Mouse (Mus musculus): ENCODE measurements at regions not wholly inside any gene's neighbourhood (a gene's known extent, or its start where the extent isn't known, plus 50 kb on each side); places are given as distances from the start of the nearest gene placed in this dataset.

DNA sequence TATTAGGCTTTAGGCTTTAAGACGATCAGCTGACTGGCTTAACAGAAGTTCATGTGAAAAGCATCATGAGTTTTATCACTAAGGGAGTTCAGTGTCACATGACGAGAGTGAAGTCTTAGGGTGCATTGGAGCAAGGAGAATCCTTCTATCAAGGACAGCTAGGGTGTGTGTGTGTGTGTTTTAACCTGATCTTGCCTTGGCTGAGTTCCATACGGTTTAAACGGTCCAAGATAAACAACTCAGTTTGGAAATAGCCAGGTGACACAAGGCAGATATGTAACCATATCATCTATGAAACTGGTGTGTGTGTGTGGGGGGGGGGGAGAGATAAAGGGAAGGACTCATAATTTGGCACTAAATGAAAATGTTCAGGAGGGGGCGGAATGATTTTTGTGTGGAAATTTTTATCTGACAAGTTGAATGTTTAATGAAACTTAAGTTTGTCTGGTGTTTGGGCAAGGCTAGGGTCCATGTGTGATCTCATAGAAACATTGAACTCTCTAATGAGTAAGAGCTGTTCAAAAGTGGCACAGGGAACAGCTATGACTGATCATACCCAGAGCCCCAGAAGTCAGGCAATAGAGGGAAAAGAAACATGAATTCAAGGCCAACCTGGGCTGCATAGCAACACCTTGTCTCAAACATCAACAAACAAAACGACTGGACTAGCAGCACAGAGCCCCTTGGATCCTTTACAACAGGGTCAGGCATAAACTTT is 132.2 kb upstream of the Map3k1 start:
- DNase-seq (ENCODE audit: low read depth), result peak; percentile 88

DNA sequence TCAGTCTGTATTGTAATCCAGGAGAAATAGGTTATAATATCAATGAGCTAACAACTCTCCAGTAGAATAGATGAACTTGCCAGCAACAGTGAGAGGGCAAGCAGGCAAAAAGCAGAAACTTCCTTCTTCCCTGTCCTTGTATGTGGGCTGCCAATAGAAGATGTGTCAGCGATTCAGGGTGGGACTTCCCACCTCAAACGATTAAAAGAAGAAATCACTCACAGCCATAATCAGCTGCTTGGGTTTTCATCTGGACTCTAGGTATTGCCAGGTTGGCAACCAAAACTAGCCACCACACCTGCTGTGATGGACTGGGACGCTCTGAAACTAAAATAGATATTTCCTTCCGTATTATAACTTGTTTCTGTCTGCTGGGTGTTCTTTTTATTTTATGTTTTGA is 133.2 kb upstream of the Map3k1 start:
- DNase-seq (ENCODE audit: low read depth), result no peak

DNA sequence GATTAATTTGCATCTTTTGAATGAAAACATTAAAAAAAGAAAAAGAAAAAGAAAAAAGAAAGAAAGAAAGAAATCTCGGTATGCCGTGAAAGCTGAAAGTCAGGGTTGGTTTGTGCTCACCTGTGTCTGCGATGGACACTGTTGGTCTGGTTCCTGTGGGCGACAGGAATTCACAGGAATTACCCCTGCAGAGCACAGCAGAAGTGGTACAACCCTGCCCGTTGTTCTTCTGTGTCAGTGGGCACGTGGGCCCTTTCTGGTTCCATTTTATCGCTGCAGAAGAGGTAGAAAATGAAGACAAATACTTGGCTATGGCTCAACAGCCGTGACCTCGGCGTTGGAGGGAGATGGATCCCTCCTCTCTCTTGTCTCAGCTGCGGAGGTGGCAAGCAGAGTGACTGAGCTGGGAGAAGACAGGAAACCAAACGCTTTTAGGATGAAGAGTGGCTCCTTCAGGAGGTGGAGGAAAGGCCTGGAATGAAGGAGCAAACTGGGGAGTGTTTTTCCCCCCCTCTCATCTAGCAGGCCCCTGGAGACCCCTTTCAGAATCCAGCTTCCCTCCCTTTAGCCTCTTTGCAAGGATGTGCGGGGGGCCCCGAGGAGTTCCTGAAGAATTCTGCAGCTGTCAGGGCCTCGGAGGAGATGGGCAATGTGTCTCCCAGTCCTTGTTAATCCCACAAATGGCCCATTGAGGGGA is 134.7 kb upstream of the Map3k1 start:
- DNase-seq (ENCODE audit: low read depth), result no peak

DNA sequence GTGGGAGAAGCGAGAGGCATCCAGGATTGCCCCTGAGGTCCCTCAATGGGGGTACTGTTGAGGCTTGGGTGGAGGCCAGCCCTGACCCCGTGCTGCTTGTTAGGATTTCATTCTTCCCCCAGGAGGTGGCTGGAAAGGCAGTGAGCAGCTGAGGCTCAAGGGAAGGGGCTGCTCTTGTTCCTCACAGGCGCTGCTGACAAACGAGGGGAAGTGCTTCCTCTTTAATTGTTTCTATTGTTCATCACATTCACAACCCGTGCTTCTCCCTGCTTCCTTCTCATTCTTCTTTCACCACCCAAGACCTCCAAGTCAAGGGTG is 135.3 kb upstream of the Map3k1 start:
- no peak for DNase-seq (ENCODE audit: low read depth)

DNA sequence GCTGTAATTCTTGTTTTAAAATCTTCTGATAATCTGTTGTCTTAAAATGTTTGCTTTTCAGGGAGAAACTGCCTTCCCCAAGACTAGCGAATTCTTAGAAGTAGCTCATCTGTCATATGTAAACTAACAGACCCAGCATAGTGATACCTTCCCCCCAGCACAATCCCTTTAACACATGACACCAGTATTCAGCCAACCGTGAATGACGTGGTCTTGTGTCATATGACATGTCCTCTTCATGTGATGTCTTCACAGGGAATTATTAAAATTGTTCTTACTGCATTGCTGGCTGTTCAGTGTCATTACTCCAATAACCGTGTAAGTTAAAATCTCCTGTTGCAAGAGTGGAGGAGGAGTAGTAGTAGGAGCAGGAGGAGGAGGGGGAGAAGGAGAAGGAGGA is 137.5 kb upstream of the Map3k1 start:
- DNase-seq (ENCODE audit: low read depth), result no peak

DNA sequence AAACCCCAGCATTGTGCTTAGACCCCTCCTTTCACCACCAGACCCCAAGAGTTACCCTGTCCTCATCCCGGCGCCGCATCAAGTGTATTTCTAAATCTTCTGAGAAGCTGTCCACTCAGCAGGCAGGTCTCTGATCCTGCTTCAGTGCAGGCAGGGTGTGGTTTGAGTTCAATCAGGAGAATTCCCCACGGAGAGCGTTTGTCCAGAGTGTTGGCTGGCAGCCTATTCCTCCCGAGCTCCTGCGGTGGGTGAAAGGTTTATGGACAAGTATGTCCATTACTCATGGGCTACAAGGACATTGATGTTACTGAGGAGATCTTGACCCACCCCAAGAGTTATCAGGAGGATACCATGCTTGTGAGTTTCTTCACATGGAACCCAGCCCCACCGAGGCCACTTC is 138.0 kb upstream of the Map3k1 start:
- no peak for DNase-seq (ENCODE audit: low read depth)

DNA sequence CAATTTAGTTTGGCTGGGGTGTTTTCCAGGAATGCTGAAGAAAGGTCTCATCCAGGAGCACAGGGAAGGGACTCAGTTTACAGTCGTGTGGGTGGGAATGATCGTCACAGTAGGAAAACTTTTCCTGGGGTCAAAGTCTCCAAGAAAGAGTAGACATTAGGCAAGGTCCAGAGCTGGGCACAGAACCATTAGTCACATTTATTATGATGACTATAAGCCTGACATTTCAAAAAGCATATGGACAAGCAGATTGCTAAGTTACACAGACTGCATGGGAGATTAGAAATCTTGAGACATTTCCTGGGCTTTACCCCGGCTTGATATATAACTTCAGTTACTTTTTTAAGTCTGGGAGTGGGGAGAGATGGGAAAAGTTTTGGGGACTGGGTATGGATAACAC is 139.6 kb upstream of the Map3k1 start:
- DNase-seq (ENCODE audit: low read depth), result no peak

DNA sequence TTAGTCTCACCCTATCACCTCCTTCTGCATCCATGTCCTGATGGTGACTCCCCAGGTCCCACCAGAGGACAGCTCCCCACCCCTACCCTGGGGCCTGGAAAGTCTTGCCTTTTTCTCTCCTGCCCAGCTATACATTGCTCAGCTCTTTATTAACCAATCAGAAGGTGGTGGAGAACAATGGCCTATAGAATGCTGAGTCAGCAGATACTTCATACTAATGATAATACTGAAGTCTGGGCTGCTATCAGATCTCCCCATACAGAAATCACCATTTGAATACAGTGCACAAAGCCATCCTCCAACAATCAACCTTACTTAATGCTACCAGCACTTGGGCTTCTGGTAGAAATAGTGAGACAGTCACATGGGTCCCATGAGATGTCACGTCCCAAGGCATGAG is 141.2 kb upstream of the Map3k1 start:
- no peak for DNase-seq (ENCODE audit: low read depth)

DNA sequence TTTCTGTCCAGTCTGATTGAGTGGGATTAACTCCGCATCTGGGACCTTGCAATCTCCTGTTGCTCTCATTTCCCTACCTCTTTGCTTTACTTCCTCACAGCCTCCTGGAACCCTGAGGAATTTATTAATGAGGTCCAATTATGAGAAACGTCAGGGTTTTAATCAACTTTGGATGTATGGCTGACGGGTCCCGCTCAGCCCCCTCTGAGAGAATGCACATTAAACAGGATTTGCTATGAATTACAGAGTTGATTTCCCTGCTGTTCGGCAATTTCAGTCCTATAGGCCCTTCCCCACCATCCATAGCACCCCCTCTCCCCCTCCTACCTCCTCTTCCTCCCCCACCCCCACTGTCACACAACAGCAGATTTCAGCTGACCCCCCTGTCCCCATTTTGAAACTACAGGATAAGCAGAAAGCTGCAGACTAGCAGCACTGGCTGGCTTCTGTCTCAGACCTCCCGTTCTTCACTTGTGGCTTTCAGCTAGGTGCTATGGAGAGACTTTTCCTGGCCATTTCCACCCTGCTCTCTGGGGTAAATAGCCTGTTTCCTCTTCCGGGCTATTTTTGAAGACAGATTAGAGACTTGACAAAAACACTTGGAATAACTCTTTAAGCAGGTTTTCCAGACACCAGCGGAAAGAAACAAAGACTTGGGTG is 145.2 kb upstream of the Map3k1 start:
- DNase-seq (ENCODE audit: low read depth), result no peak

DNA sequence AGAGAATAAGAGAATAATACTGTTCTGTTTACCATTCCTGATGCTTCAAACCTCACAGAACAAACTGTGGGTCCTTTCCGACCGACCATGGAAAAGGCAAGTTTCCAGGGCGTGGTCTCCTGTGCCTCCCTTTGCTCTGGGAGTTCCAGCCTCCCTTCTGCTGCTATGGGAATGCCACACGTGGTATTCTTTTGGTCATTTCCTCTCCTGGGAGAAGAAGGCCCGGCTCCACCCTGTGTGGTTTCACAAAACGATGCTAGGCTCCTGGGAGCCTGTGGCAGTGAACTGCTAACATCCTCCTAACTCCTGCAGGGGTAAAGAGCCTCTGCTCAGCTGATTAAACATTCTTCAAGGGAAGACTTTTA is 145.7 kb upstream of the Map3k1 start:
- no peak for DNase-seq (ENCODE audit: low read depth)

DNA sequence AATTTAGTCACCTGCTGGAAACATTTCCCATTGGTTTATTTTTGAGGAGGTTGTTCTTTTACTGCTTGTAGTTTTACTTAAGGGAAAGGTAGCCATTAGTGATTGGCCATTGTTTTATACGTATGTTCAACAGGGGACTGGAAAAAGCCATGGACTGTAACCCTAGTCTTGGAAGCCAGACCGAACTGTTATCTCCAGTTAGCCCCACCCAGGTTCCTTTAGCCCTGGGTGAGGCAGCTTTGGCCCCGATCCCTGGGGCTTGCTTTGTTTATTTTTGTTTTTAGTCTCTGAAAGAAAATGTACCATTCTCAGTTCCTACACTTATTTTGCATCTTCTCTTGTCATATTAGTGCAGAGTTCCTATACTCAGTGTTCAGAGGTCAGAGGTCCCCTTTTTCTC is 148.3 kb upstream of the Map3k1 start:
- no peak for DNase-seq (ENCODE audit: low read depth)

DNA sequence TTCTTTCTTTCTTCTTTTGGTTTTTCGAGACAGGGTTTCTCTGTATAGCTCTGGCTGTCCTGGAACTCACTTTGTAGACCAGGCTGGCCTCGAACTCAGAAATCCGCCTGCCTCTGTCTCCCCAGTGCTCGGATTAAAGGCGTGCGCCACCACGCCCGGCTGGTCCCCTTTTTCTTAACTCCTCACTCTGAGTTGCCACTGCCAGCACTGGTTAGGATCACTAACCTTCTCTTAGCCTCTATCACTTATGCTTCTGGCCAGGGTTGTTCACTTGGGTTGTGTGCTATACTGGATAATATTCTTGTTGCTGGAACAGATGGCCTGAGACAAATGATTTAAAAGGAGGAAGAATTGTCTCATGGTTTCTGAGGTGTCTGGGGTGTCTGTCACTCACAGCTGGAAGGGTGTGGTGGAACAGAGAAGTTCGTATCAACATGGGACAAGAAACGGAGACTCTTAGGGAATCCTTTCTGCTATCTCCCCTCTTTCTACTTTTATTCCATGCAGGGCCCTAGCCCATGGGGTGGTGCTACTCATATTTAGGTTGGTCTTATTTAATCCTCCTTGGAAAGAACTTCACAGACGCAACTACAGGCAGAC is 149.0 kb upstream of the Map3k1 start:
- DNase-seq (ENCODE audit: low read depth), result no peak

DNA sequence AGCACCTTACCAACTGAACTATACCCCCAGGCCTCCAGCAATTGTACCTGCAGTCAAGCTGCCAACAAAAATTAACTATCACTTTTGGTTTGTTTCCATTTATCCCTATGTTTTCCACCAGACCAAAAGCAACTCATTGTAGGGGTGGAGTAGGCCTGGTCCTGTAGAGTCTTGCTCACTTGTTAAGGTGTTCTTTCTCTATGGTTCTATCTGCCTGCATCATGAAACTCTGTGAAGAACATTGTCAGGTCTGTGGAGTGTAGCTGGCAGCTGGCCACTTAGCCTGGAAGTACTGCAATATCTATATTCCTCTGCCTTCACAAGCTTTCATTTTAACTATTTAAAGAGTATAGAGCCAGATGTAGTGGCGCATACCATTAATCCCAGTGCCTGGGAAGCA is 149.6 kb upstream of the Map3k1 start:
- DNase-seq (ENCODE audit: low read depth), result no peak

DNA sequence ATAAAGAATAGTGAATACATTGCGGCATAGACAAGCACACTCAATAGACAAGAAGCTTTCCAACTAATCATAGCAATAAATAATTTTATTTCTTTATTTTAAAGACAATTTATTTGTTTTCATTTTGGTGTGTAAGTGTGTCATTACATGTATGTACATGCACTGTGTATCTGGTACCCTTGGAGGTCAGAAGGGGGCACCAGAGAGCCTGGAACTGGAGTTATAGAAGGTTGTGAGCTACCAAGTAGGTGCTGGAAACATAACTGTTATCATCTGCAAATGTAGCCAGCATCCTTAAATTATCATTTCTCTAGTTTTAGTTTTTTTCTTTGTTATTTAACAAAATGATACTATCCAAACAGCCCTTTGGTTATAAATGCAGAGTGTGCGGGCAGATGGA is 151.2 kb upstream of the Map3k1 start:
- no peak for DNase-seq (ENCODE audit: low read depth)

DNA sequence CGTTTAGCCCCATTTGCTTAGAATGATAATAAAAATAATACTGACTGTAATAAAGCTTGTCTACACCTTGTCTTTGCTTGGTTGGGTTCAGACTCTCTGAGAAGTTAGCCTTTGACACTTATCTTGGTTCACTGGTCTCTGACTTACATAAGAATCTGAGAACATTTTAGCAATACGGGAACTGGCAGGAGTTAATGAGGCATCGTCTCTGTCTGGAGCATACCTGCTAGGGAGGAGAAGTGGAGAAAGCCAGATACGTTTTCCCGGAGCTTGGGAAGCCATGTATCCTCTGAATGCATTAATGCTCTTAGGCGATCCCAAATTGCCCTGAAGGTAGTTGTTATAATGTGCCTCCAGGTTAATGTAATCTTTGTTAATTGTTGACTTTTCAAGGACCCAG is 152.6 kb upstream of the Map3k1 start:
- no peak for DNase-seq (ENCODE audit: low read depth)

DNA sequence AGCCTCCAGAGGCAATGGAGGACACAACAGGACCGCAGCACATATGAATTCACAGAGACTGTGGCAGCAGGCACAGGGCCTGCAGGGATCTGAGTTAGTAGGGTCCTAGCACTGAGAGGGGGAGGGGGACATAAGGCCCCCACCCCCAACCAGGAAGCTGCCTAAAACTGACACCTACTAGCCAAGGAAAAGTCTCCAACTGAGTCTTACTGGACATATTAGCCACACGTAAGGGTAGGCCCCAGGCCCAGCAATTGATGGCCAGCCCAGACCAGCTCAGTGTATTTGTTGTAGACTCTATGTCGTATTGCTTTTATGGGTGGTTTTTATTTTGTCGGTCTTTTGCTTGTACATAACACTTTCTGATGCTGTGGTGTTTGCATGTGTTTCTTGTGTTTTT is 153.4 kb upstream of the Map3k1 start:
- no peak for DNase-seq (ENCODE audit: low read depth)

DNA sequence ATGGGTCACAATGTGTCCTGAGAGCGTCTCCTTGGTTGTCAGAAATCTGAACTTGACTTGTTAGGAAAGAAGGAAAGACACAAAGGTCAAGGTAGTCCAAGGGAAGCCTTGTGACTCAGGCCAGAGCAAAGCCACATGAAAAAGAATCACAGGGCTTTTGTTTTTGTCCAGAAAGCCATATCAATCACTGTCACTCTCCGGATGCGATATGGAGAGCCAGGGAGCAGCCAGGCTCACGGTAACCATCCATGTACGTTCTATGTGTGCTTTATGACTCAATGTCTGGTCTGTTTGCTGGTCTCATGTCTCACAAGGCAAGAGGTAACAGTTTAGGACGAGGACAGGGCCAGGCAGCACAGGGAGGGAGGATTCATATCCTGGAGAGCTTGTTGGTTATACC is 157.3 kb upstream of the Map3k1 start:
- DNase-seq (ENCODE audit: low read depth), result no peak

DNA sequence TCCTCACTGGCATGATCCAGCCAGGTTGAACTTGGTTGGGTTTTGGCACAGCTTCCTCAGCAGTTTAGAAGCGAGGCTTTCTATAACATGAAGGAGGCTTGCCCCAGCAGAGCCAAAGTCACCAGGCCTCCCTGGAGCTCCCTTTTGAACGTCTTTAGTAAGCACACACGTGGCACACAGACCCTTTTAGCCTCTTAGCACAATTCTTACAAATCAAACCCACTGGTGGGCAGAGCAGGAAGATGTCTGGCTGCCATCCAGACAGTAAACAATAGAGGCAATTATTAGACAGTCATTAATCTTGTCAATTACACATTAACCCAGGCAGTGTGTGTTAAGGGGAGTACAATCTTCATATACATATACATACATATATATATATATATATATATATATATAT is 157.8 kb upstream of the Map3k1 start:
- DNase-seq (ENCODE audit: low read depth), result no peak

DNA sequence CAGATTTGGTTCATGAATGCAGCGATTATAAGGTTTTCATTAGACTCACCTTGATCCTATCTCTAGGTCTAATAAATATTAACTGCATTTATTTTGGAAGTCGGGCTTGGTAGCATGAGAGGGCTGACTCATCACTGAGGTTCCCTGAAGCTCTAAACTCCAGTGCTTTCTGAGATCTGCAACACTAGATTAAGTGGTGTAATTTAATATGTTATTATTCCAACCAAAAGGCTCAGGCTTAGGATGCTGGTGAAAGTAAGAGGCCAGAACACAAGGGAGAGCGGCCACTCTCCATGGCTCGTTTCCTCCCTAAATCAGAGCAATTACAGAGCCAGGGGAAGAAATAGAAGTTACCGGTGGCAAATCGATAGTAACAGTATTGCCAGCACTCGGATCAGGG is 159.4 kb upstream of the Map3k1 start:
- no peak for DNase-seq (ENCODE audit: low read depth)

DNA sequence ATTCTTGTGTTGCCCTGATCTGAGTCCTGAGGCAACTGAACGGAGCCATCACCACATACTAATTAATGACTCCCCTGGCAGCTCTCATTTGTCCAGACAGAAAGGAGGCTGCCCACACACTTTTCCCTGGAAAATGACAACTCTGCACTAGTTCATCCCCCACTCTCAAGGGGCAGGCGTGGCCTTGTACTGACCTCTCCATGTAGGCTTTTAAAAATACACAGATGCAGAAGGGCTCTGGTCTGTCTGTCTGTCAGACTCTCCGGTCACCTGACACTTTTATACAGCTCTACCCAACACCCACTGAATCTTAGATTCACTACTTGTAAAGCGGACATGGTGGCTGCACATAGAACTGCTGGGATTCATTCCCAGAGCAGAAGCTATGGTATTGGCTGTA is 165.5 kb upstream of the Map3k1 start:
- DNase-seq (ENCODE audit: low read depth), result no peak

DNA sequence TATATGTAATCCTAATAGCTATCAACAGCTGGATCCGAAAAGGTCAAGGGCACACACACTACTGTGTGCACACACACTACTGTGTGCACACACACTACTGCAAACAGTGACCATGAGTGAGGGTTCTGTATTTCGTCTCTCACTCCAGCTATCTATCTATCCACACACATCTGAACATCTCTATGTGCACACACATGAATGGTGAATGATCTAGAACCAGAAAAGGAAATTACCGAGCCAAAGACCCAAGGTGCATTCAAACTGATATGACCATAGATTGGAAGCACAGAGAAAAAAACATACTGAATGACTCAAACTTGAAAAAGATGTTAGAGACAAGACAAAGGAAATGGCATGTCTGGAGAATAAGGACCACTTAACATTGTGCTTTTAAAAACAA is 166.8 kb upstream of the Map3k1 start:
- DNase-seq (ENCODE audit: low read depth), result no peak

DNA sequence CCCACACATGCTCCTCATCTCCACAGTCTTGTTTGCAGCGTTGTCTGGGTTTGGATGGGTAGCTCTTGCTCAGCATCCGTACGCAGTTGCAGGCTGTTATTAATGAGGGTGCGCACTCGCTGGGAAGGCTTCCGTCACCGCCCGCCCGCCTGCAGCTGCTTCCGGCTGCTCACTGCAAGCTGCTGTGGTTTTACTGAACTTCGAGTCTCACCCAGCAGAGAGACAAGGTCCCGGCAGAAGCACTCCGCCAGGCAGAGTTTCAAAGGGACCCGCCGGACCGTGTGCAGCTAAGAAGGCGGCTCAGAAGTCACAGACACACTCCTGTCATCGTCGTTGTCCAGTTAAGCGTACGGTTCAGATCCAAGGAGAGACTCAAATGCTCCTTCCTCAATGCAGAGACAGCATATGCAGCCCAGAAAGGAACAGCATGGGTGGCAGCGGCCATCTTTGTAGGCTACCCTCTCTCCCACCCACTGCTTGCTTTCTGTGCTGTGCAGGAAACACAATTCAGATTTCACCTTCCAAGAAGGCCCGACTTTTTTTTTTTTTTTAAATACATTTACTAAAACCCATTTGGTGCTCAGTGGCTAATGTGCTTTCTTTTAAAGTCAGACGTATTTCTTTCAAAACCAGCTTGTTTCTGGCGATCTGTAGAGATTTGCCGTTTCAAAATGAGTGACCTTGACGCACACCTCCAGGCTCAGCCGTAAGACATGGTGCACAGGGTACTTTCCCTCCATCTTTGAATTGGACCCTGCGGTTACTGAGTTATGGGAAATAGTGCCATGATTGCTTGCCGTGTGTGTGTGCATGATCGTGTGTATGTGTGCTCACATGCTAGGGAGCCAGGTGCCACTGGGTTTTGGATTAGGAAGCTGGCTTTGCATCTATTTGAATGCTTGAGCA is 169.2 kb upstream of the Map3k1 start:
- DNase-seq (ENCODE audit: low read depth), result no peak

DNA sequence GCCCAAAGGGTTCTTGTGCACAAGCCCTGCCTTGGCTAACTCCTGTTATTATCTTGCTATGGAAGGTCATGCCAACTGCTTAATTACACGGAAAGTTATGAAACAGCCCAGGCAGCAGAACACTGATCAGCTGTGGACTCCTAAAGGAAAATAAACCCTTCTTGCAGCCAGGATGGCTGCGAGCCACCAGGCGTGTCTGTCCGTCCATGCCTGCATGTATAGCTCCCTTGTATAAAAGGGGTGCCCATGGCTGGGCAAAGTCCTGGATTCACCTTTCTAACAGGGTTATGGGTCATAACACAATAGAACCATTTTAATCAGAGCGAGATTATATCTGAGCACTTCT is 169.9 kb upstream of the Map3k1 start:
- no peak for DNase-seq (ENCODE audit: low read depth)
